Mouse (Mus musculus) cortical plate, adult 2 months (tissue): ENCODE results near the gene Erc2.

ENCODE experiments used
- CTCF ChIP-seq: fragments of 200-500 bp; IDR thresholded peaks from 2 replicates; pipeline ENCODE4 v1.5.1; 2011; ENCODE audit warnings: mild to moderate bottlenecking, control low read depth, low read length; ENCODE audit not compliant: insufficient read depth; ENCODE audit errors: extremely low read depth
- POLR2A ChIP-seq: fragments of 200-500 bp; IDR thresholded peaks from 2 replicates; pipeline ENCODE4 v1.6.1; 2011; ENCODE audit warnings: mild to moderate bottlenecking, low read length, control low read depth; ENCODE audit not compliant: insufficient read depth; ENCODE audit errors: extremely low read depth

DNA sequence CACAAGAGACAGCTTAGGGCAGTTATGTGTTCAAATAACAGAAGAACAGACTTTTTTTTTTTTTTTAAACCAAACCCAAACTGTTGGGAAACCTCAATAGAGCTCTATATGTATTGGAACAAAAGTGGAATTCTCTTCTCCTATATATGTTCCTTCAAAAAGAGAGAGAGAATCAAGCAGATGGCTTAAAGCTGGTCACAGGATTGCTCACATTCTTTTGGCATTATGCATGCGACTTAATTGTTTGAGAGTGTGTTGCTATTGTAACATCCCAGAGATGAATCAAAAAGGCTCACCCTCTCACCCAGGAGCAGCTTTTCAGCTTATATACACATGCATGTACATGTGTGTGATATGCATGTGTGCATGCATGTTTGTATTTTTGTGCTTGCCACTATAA is 903.3 kb downstream of the Erc2 start:
- TF ChIP-seq CTCF (no peak), POLR2A (no peak)
